Mouse (Mus musculus) lung, postnatal 0 days (tissue): ENCODE measurements around the gene Gxylt2.
A peak's percentile ranks its signal among the peaks of the same experiment; 100 is the strongest.

Source experiments
- CTCF ChIP-seq: IDR thresholded peaks from 2 replicates; pipeline ENCODE4 v1.5.1; 2016; ENCODE audit warnings: antibody characterized with exemption, mild to moderate bottlenecking
- EP300 ChIP-seq: IDR thresholded peaks from 2 replicates; pipeline ENCODE4 v1.6.1; 2016; ENCODE audit warnings: antibody characterized with exemption, mild to moderate bottlenecking, control low read depth

DNA sequence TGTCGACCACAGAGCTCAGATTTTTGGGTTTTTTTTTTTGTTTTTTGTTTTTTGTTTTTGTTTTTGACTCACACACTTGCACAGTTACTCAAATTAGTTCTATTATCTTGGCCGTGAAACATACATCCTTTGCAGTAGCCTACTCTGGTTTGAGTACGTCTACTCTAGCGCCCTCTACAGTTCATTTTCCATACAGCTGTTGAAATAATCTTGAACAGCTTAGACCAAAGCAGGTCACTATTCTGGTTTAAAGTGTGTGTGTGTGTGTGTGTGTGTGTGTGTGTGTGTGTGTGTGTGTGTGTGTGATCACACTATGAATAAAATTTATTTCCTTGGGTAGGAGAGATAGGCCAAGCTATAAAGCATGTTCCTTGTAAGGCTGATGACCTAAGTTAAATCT lies 5.6 kb downstream of the Gxylt2 start:
- TF ChIP-seq CTCF (peak; percentile 53), EP300 (no peak)
